Mouse (Mus musculus) inflammation-experienced regulatory T-cells, adult 6 months (primary cell): ENCODE data around the gene Tex52. TPM values are rescaled to one million over a fixed set of nuclear protein-coding genes. Genes with fewer than 3 reads are reported as not detected.
"Not testable (repeated sequence)": the region's sequence is repeated elsewhere in the genome, so short reads cannot be mapped to it uniquely, and the experiment has no call there.

Experiments
- ATAC-seq: one replicate; pipeline ENCODE4 v1.8.0; 2017
- polyA plus RNA-seq, 3 experiments: library from polyadenylated mRNA; unstranded; fragments of 100-300 nt; shearing (Covaris generic); gene quantifications; one replicate each; pipeline ENCODE4 v1.2.1; 2017

The Tex52 gene
- polyA plus RNA-seq, 3 experiments from 2014 or later = 0.30 TPM; not detected in 2

DNA sequence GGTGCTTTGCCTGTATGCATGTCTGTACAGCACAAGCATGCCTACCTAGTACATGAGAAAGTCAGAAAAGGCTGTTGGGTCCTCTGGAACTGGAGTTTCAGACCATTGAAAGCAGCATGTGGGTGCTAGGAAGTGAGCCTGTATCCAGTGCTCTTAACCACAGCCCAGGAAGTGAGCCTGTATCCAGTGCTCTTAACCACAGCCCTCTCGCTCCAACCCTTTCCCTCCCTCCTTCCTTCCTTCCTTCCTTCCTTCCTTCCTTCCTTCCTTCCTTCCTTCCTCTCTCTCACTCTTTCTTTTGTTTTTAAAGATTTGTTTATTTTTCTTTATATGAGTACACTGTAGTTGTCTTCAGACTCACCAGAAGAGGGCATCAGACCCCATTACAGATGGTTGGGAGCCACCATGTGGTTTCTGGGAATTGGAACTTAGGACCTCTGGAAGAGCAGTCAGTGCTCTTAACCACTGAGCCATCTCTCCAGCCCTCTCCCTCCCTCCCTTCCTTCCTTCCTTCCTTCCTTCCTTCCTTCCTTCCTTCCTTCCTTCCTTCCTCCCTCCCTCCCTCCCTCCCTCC, 5.4 kb downstream of the Tex52 start:
- ATAC-seq = not testable (repeated sequence)

DNA sequence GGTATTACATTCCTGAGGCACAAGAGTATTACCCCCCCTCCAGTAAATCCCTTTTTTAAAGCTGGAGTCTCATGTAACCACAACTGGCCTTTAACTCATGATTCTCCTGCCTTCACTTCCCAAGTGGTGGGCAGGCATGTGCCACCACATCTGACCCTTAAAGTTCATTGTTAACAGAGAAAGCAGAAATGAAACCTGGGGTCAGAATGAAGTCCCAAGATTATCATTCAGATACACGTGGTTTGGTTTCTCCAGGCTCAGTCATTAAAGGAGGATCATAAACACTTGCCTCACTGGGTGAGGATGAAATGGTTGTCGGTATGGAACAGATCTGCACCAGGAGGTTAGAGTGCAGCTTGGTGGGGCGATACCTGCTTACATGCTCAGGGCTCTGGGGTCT, 6.0 kb downstream of the Tex52 start:
- ATAC-seq = no peak

DNA sequence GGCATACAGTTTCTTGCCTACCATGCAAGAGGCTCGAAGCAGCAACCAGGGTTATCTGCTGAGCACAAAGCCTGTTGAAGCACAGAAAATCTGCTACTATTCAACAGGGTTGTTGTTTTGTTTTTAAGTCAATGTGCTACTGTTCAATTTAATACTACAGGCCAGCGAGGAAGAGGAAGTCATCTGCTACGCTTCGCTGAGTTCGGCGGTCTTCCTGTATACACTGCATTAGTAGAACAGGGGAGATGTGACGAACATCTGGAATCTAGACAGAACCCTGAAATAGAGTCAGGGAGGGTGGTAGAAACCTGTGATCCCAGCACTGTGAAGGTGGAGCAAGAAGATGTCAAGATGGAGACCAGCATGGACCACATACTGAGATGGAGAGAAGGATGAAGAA, 8.5 kb downstream of the Tex52 start:
- ATAC-seq = no peak

DNA sequence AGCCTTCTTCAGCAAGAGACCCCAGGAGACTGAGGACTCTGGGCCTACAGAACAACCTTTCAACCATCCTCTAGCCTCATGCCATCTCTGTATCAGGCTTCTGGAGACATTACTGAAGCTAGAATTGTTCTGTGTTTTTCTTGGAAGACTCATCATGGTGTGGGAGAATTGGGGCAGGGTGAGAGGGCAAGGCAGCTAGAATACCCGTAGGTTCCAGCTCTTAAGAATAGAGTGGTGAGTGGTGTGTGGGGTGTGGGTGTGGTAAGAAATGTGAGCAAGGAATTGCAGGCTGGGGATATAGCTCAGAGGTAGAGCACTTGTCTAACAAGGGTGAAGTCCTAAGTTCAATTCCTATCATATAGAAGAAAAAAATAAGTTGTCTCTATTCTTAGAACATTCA, 9.8 kb downstream of the Tex52 start:
- ATAC-seq = no peak

DNA sequence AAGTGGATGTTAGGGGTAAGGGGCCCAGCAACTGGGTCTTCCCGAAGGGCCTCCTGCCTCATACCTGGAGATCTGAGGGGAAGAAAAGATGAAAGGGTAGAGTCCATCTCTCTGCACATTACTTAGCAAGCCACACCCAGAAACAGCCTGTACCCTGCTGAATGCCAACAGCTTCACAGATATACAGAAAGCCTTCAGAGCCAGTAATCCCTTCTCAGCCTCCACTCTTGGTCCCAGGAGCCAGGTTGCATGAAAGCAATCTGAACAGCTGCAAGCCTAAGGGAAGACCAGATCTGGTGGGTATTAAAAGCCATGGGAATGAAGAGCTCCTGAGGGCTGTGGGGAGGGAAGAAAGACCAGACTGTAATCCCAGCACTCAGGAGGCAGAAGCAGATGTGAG, 13.9 kb downstream of the Tex52 start:
- ATAC-seq = no peak

DNA sequence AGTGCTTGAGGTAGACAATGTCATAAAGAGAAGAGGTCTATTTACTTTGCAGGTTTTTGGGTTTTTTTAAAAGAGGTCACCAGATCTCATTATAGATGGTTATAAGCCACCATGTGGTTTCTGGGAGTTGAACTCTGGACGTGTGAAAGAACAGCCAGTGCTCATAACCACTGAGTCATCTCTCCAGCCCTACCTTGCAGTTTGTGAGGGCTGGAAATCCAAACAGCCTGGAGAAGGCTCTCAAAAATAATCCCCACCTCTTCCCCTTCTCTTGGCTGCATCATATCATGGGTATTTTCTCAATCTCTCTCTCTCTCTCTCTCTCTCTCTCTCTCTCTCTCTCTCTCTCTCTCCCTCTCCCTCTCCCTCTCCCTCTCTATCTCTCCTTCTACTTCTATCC, 15.4 kb downstream of the Tex52 start:
- ATAC-seq = no peak

DNA sequence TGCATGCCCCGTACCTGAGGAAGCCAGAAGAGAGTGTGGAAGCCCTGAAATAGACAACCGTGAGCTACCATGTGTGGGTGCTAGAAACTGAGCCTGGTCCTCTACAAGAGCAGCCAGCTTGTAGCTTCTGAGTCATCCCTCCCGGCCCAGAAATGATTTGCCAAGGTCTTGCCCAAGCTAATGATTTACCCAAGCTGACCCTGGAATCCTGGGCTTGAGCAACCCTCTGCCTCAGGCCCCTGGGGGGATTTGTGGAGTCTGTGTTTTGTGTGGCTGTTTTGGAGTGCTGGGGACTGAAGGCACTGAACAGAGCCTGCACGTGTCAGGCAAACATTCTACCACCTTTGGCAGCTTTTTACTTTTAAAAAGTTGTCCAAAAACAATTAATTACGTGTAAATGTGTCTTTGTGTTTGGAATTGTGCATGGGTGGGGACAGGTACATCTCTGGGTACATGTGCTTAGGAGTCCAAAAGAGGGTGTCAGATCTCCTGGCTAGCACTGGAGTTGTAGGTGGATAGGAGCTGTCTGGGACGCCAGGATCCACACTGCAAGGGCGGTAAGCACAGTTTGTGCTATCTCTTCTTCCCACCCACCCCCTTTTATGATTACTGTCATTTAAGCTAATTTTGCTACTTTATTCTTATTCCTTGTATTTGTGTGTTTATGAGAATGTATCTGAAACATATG, 22.5 kb downstream of the Tex52 start:
- ATAC-seq = no peak

DNA sequence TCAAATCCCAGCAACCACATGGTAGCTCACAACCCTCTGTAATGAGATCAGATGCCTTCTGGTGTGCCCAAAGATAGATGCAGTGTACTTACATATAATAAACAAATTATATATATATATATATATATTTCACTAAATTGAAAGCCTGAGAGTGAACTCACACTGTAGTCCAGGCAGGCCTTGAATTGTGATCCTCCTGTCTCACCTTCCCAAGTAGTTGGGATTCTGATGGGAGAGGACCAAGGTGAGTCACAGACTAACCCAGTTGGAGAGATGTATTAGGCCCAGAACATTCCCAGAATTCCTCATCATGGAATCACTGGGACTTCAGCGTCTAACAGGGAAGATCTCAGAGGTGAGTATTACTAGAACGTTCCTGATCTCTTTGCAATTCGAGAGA, 23.7 kb downstream of the Tex52 start, which contains the start of gene Nrip2:
Gene Nrip2, plus strand, starts transcription at position 301 of the 400 bp plus-strand sequence.
- no peak for ATAC-seq

DNA sequence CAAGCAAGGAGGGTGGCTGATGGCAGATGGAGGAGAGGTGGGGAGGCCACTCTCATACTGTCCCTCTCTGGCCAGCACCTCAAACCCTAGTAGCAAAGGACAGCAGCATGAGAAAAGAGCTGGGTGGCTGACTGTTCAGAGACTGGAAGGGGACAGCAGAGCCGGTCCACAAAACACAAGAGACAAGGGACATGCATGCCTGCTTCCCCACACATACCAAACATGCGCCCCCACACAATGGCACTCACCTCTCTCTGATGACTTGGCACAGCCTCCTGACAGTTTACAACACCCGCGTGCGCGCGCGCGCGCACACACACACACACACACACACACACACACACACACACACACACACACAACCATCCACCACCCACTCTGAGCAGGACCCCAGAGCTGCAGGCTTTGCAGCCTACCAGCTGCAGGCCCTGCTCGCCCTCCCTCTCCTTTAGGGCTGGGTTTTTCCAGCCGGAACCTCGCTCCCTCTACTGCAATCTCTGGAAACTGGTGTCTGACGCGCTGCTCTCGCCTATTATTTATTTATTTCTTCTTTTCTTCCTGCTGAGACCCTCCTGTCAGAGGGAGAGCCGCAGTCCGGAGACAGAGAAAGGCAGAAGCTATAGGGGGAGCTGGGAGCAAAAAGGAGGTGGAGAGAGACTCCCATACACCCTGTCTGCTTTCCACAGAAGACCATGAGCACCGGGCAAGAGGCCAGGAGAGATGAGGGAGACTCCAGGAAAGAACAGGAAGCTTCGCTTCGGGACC, 24.3 kb downstream of the Tex52 start:
- ATAC-seq = no peak

DNA sequence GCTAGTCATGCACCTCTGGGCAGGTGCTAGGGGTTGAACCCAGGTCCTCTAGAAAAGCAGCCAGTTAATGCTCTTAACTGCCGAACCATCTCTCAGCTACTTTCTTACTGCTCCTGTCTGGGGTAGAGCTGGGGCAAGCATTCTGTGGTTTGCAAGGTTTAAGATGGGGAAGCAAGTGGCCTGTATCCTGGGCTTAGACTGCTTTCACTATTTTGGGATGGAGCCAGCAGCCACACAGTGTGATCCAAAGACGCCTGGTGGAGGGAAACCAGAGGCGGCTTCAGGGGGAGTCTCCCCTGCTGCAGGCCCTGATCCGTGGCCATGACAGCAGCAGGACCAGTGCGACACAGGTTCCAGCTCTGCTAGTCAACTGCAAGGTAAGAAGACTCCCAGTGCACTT, 29.5 kb downstream of the Tex52 start:
- ATAC-seq = no peak

DNA sequence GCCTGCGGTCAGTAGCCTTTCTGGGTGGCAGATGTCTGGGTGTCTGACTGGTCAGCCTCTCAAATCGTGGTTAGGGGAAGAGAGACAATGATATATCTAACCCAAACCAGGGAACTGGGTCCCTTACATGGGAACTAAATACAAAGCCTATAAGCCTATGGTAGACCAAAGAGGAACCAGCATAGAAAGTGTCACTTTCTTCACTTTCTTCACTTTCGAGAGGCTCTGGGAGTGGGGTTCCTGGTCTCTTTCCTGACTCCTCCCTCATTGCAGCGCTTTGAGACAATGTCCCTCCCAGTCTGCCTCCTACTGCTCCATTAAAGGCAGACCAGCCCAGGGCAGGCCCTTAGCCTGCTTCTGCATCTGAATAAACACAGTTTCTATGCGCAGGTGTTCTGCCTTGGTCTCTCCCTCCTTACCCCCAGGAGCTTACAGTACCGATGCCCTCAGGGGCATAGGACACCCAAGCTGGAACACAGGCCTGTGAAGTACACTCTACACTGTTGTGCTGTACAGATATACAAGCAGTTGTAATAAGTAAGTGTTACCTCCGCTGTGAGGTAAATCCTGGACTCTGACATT, 33.4 kb downstream of the Tex52 start:
- no peak for ATAC-seq

DNA sequence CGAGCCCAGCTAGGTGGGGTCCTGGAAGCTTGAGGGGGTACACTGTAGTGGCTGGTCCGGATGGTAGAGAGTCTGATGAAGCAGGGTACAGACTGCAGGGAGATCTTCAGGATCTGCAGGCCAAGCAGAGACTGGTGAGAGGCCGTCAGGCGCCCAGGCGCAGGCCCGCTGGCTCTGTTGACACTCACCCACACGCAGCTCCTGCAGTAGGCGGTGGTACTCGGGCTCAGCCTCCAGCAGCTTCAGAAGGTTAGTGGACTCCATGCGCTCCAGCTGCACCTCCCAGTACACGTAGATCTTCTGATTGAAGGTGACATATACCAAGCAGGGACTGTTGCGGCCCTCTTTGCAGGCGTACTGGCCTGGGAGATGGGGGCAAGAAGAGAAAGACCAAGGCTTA, 35.0 kb downstream of the Tex52 start:
- no peak for ATAC-seq

DNA sequence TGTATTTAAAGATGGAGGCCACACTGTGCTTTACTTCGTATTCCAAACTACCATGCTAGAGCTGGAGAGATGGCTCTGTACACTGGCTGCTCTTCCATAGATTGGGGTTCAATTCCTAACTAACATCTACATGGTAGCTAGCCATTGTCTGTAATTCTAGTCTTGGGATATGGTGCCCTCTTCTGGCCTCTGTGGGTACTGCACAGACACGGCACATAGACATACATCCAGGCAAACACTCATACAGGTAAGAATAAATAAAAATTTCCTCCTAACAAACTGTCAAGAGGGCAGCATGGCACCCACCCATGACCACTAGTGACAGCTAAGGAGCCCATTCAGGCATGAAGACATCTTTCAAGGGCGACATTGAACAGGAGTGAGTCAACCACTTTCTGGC, 35.9 kb downstream of the Tex52 start:
- ATAC-seq = peak; percentile 76

DNA sequence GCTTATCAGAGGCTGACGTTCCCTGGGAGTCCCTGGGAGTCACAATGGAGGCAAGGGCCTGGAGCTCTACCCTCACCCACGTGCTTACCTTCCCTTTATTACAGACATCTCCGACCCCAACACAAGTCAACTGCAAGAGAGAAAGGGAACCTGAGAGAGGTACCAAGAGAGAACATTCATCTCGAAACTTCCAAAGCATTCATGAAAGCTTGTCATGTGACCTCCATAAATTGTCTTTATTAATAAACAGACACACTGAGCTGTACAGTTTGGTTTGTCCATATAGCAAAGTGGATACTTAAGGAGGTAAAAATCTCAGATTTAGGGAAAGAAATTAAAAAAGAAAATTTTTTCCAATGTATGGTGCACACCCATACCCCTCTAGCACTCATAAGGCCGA, 40.9 kb downstream of the Tex52 start:
- ATAC-seq = no peak

DNA sequence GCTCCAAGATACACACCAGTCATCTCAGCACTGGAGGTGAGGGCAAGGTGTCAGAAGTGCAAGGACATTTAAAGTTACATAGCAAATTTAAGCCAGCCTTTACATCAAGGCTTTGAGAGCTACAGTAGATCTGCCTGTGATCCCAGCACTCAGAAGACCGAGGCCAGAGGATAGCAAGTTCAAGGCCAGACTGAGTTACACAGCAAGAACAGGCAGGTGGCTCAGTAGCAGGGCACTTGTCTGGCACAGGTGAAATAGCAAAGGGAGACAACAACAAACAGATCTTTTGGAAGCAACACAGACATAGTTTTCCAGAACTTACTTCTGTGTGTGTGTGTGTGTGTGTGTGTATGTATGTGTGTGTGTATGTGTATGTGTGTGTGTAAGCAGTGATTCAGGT, 42.8 kb downstream of the Tex52 start:
- ATAC-seq = no peak

DNA sequence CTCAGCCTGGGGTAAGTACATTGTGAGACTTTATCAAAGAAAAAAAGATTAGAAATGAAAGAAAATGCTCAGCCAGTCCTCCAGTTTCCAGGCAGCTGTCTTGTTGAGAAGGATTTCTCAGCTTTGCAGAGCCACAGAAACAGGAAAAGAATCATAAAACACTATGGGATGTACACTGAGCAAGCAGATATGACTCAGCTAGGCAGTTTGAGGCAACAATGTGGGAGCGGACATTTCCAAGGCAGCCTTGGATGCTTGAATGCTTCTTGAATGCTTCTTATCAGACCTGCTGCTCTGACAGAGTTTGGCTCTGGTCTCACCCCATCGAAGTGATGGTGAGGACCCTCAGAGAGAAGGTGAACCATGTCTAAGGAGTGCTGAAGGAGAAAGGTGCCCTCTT, 45.8 kb downstream of the Tex52 start:
- no peak for ATAC-seq

DNA sequence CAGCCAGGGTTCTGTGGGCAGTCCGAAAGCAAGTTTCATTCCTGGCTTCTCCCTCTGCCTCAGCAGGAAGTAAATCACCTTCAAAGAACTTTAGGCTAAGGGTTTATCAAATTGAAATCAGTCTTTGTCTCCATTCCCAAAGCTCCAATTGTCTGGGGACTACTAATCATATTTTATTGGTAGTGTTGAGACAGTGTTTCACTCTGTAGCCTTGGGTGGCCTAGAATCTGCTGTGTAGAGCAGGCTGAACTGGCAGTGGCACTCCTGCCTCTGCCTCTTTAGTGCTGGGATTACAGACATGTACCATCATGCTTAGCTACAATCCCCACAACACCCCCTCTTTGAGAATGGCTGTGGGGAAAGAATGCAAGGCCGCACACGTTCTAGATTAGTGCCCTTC, 46.2 kb downstream of the Tex52 start:
- ATAC-seq = no peak

DNA sequence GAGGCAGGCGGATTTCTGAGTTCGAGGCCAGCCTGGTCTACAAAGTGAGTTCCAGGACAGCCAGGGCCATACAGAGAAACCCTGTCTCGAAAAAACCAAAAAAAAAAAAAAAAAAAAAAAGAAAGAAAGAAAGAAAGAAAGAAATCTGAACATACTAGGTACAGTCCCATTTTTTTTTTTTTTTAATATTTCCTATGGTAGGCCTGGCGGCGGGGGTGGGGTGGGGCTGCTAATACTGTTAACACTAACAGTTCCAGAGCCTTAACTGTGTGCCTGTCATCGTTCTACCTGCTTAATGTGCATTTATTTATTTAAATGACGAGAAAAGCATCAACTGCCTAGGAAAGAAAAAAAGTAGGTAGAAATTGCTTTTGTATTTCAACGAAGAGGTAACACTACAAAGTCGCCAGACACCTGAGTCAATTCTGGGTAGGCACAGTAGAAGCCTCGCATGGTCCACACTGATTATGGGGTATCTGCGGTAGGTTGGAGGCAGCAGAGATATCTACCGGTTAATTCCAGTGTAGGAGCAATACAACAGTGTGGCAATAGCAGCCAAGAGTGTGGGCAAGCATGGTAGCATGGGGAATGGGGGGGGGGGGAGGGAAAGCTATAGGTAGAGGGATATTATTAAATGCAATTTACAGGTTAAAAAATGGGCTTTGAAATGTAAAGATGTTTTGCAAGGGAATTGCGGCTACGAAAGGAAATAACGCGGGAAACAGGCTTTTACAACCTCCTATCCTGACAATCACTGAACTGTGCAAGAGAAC, 48.4 kb downstream of the Tex52 start:
- no peak for ATAC-seq

DNA sequence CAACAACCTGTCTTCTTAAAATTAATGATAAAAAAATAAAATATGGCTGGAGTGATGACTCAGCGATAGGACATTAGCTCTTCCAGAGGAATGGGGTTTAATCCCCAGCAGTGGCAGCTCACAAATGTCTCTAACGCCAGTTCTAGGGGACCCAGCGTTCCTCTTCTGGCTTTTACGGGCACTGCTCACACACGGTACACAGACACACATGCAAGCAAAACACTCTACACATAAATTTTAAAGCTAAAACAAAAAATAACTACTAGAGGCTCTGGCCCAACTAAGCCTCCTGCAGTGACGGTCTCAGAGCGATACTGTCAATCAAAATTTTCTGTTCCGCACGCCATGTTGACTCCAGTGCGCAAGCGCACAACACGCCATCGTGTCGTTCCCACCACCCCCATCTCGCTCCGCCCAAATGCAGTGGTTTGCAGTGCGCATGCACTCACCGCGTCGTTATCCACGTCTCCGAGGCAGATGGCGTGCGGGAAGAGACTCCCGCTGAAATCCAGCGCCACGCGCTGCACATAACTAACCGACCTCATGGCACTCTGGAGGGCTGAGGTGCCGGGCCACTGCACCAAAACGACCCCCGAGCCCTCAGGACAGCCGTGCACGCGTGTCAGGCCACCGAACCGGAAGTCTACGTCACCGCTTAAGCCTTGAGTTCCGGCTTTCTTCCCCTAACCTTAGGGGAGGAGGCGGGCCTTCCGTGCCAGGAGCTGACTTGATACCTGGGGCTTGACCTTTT, 49.2 kb downstream of the Tex52 start, which contains the start of gene Itfg2:
Gene Itfg2, minus strand, starts transcription at position 663 of the 751 bp plus-strand sequence.
- peak; percentile 92 for ATAC-seq

DNA sequence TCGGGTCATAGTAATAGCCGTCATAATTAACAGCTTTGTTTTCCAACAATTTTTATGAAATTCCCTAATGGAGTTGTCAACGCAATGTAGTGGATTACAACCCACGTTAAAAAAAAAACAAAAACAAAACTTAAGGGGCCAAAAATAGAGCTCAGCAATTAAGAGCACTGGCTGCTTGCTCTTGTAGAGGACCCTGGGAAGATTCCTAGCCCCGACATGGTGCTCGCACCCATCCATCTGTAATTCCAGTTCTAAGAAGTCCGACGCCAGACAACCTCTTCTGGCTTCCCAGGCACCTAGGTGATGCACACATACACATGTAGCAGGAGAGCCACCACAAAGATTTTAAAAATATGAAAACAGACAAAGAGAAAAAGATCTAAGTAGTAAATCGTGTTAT, 49.8 kb downstream of the Tex52 start:
- no peak for ATAC-seq

DNA sequence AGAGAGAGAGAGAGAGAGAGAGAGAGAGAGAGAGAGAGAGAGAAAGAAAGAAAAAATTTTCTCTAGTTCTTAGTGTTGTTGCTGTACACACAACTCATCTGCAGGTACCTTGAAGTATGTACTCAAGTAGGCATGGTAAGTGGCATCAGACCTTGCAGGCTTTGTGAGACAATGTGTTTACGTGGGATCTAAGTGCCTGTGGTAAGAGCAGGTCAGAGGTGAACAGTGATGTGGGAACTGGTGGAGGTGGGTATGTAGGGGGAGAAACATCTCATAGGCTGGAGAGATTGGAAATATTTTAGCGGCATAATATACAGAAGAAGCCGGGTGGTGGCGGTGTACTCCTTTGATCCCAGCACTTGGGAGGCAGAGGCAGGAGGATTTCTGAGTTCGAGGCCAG, 52.3 kb downstream of the Tex52 start:
- ATAC-seq = no peak

DNA sequence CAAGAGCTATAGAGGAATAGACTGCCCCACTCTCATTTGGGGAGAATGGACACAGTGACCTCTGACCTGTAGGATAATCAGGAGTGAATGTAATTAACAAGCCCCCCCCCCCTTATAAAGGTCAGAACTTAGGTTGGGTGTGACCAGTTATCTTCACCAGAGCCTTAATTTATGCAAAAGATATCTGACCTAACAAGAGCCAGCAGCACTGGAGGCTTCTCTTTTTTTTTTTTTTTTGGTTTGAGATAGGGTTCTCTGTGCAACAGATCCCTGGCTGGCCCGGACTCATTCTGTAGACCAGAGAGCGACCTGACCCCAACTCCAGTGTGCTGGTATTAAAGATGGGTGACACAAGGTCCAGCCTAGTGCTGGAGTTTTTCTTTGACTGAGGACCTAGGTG, 54.0 kb downstream of the Tex52 start:
- no peak for ATAC-seq
